Mouse (Mus musculus): ENCODE measurements around the gene Stx18. TPM values are rescaled to one million over a fixed set of nuclear protein-coding genes. Genes with fewer than 3 reads are reported as not detected.
A peak's percentile ranks its signal among the peaks of the same experiment; 100 is the strongest.

Stx18 gene
- total RNA-seq (2021), result 10 to 100 TPM; 17.3 to 18.7 TPM

DNA sequence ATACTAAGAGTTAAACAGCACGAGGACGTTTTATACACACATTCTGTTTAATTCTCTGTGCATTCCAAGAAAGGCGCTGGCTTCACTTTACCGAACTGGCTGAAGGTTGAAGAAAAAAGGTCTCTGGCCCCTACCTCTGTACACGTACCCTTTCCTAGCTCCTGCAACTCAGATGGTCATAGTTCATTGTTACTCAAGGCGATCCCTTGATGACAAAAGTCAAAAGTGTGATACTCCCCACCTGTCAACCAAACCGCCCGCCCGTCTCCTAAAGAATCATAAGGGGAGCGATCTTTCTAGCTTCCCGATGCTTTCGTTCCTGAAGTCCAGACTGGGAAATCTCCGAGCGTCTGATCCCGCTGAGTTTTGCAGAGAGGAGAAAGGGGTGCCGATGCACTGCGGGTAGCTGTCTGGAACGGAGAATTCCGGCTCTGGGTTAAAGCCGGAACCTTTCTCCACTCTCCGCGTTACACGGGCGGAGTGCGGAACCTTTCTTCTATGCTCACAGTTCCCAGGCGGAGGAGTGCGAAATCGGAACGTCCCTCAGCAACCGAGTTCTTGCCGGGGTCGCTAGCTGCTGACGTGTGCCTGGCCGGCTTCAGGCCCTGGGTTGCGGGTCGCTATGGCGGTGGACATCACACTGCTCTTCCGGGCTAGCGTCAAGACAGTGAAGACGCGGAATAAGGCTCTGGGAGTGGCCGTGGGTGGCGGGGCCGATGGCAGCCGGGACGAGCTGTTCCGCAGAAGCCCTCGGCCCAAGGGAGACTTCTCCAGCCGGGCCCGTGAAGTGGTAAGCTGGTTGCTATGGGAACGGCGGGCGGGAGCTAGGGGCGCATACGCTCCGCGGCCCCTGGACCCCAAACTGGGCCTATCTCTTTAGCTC is at the start of gene Stx18:
Gene Stx18, plus strand, starts transcription at position 33 of the 883 bp plus-strand sequence.
- intact Hi-C loops (cut with DNase I), result loop anchor here (5.0 kb wide), 1 partner anchor 217 kb away; the partner anchor contains the start of gene Msx1
- DNase-seq, result peak; percentile 84 to 85

DNA sequence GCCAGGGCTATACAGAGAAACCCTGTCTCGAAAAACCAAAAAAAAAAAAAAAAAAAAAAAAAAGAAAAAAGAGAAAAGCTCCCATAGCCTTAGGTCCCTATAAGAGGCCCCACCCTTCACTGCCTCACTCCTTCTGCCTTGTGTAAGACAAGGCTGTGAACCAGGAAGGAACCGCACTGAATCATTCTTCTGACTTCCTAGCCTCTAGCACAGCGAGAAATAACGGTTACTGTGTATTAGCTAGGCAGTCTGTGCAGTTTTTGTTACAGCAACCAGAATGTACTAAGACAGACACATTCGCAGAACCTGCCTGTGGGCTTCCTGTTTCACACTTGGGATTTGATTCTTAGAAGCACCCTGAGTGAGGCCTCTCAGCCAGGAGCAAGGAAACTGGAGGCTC is 46.2 kb upstream of the Stx18 start:
- DNase-seq, result no peak
- intact Hi-C loops (cut with DNase I), result no loop called here

DNA sequence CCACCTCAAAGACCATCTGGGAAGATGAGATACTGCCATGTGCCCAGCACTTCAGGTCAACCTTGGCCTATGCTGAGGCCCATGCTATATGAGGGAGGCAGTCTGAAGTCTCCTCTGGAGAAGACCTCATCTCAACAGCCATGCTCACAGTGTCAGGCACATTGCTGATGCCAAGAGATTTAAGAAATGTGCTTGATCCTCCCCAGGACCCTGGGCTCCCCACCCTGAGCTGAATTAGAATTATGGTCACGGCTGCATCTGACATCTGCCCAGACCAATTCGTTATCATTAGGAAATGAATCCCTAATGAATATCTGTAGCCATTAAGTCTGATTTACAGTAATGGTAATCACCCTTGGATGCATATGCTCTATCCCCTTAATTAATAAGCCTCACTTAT is 39.7 kb upstream of the Stx18 start:
- no peak for DNase-seq
- intact Hi-C loops (cut with DNase I), result no loop called here

- no peak for DNase-seq
- intact Hi-C loops (cut with DNase I), result no loop called here
These were observed 36.0 kb upstream of the Stx18 start for GRCm38 (mm10) chr5:38002573-38002972.

- no peak for DNase-seq
- intact Hi-C loops (cut with DNase I), result no loop called here
These were observed 33.8 kb upstream of the Stx18 start for GRCm38 (mm10) chr5:38004746-38005145.

- intact Hi-C loops (cut with DNase I), result no loop called here
- no peak for DNase-seq
These were observed 31.9 kb upstream of the Stx18 start for GRCm38 (mm10) chr5:38006415-38007347.

GRCm38 (mm10) chr5:38009071-38009470 is 29.5 kb upstream of the Stx18 start:
- DNase-seq, result no peak
- intact Hi-C loops (cut with DNase I), result no loop called here

DNA sequence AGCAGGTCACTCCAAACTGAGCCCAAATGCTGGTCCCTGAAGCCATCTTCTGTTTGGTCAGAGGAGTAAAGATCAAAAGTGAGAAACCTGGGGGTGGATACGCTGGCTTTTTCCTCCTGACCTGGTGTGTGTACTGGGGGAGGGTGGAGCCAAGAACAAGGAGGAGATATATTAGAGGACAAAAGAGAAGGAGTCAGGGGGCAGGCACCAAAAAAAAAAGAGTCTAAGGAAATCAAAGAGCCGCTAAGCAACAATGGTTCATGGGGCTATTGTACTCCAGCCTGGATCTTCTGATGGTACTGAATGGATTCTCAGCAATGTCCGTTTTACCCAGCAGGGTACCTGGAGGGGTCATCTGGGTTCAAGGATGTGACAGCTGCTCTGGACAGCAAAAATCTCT is 23.6 kb upstream of the Stx18 start:
- intact Hi-C loops (cut with DNase I), result no loop called here
- DNase-seq, result no peak

GRCm38 (mm10) chr5:38016945-38017344 is 21.6 kb upstream of the Stx18 start:
- no peak for DNase-seq
- intact Hi-C loops (cut with DNase I), result no loop called here

GRCm38 (mm10) chr5:38027656-38028055 is 10.9 kb upstream of the Stx18 start:
- no peak for DNase-seq
- intact Hi-C loops (cut with DNase I), result no loop called here

DNA sequence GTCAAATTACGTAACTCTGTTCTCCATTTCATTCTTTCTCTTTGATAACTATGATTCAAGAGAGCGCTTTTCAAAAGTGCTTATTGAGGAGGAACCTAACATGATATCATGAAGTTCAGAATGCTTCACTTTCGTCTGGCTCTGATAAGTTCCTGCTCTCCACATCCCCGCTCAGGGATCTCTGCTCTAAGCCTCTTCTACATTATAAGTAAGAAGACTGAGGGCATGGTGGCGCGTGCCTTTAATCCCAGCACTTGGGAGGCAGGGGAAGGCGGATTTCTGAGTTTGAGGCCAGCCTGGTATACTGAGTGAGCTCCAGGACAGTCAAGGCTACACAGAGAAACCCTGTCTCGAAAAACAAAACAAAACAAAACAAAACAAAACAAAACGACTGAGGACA is 268 bp upstream of the Stx18 start:
- peak in 1 of 2 experiments; percentile 2 for DNase-seq
- intact Hi-C loops (cut with DNase I), result loop anchor here (5.0 kb wide), 1 partner anchor 216 kb away; the partner anchor contains the start of gene Msx1

DNA sequence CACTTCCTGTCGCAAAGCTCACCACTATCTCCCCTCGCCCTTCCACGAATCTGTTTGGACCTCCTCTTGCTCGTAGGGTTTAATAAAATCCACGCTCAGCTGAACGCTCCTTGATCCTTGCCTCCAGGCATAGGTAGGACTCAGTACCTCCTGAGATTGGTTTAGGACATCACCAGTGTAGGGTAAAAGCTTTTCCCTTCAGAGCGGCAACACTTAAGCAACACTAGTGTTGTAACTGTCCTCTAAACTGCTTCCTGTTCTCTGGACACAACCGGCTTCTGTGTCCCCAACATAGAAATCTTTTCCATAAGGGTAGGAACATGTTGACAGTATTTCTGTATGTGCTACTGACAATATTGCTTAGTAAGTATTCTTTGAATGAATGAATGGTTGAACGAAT is 1.3 kb downstream of the Stx18 start:
- intact Hi-C loops (cut with DNase I), result loop anchor here (5.0 kb wide), 1 partner anchor 217 kb away; the partner anchor contains the start of gene Msx1
- DNase-seq, result no peak

DNA sequence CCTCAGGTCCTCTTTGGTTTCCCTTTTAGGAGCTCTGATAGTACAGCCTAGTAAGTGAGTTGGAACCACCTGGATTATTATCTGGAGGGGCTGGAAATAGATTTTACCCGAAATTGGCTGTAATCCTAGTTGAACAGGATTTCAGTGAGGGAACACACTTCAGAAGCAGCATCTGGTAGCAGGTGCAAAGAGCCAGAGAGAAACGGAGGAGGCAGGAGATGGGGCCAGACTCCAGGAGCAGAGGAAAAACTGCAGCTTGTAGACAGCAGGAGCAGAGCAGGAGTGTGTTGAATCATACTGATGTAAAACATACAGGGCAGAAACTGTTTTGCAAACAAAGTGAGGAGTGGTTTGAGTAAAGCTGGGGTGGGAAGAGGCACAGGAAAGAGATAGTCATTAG is 6.4 kb downstream of the Stx18 start:
- DNase-seq, result no peak
- intact Hi-C loops (cut with DNase I), result no loop called here

DNA sequence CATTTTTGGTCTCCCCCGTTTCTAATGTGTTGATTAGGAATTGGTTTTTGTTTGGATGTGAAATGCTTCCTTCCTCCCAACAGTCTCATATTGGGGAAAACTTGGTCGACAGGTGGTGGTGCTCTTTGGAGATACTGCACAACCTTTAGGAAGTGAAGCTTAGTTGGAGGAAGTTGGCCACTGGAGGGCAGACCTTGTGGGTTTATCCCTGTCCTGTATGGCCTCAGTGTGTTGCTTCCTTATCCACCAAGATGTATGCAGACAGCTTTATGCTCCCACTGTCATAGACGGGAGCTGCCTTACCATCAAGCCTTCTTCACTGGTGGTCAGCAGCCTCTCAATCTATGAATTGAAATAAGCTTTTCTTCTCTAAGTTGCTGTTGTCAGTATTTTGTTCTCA is 9.6 kb downstream of the Stx18 start:
- intact Hi-C loops (cut with DNase I), result no loop called here
- DNase-seq, result no peak

DNA sequence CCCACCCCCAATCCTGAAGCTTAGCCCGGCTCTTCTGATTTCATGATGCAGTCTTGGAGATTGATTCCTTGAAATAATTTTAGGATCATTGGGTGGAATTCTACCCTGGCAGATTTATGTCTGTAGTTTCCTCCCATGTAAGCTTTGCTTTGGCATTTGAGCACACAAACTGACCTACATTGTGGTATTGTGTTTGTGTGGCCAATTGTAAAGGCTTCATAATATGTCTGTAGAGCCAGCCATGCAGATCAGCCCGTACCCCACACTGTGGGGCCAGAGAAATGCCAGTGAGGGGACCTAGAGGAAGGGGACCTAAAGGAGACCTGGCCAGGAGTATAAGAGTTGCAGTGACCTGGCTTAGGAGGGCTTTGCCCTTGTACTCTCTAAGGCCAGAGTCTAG is 22.5 kb downstream of the Stx18 start:
- DNase-seq, result no peak
- intact Hi-C loops (cut with DNase I), result no loop called here

- intact Hi-C loops (cut with DNase I), result no loop called here
- no peak for DNase-seq
These were observed 24.2 kb downstream of the Stx18 start for GRCm38 (mm10) chr5:38062709-38063108.

DNA sequence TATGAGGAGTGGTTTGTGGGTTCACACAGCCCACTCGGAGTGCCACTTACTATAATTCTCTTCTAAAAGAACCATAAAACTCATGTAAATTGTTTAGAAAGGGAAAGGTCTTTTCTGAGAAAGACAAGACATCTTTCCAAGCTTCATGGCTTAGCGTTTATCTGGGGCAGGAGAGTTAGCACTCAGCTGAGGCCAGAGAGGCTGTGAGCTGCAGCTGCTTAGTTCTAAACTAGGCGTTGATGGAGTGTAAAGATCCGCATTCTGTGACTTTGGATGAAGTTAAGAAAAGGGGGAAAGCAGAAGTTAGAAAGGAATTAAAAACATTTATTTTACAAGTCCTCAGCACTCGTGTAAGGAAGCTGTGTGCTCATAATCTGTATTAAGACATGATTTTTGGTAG is 24.8 kb downstream of the Stx18 start:
- DNase-seq, result no peak
- intact Hi-C loops (cut with DNase I), result no loop called here

DNA sequence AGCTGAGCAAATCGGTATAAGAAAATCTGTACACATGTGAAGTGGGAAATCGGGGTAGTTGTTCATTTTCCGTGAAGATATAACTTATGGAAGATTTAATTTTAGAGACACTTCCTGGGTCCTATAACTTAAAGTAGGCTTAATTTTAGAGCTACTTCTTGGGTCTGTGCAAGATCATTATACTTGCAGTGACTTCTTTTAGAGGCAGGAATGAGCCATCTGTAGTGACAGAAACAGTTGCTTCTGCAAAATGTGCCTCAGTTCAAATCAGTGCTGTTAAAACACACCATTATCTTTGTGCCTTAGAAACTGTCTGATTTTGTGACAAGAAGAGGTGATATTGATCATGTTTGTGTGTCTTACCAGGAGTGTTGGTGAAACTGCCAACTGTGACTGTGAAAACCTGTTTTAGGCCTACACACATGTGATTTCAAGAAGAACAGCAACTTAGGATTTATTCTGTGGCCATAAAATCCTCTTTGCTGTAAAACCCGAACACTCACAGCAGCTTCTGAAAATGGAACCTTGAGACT is 25.6 kb downstream of the Stx18 start:
- intact Hi-C loops (cut with DNase I), result no loop called here
- no peak for DNase-seq

GRCm38 (mm10) chr5:38064701-38065100 is 26.2 kb downstream of the Stx18 start:
- peak in 1 of 2 experiments; percentile 5 for DNase-seq

DNA sequence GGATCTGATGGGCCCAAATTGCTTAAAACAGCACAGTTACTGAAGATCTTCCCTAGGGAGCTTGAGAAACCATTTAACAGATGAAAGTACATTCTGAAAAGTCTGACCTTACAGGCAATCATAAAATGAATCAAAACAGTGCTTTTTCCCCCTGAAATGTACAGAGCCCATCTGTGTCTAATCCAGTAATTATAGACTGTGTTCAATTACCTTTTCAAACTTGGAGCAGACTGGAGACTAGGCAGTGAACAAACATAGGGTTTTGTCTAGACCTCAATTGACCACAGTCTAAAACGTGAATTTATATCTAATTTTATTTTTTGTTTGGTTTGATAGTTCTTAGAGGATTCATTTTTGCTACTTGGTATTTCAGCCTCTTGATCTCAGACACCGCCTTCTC is 26.9 kb downstream of the Stx18 start:
- intact Hi-C loops (cut with DNase I), result no loop called here
- DNase-seq, result no peak

More at GRCm38 (mm10) chr5:38064701-38065100, 26.2 kb downstream of the Stx18 start:
- intact Hi-C loops (cut with DNase I), result no loop called here

- intact Hi-C loops (cut with DNase I), result no loop called here
- DNase-seq, result no peak
These were observed 28.1 kb downstream of the Stx18 start for GRCm38 (mm10) chr5:38066606-38067005.
